Mouse (Mus musculus): ENCODE measurements around the gene Nrd1. TPM values are rescaled to one million over a fixed set of nuclear protein-coding genes. Genes with fewer than 3 reads are reported as not detected.

The Nrd1 gene
- polyA plus RNA-seq, 1 experiment from 2014 or later: 65.8 TPM

- Histone ChIP-seq H3K36me3 (peaks cover 81% of the 10 kb centered on the region), H3K9ac (no peak overlapping the region), H3K4me3 (no peak overlapping the region), H3K4me2 (no peak overlapping the region), H3K27ac (no peak overlapping the region), H3K9me3 (no peaks in the 10 kb centered on the region), H3K27me3 (no peaks in the 10 kb centered on the region), H3K4me1 (no peaks in the 10 kb centered on the region)
- WGBS: 90% methylated on average over 5 of the region's 5 CpGs
- ATAC-seq (ENCODE audit: borderline replicate concordance, extremely low read depth, low FRiP score, low TSS enrichment): no peak
Measured at GRCm38 (mm10) chr4:109065714-109066113, 65.3 kb downstream of the Nrd1 start.

- H3K27me3 ChIP-seq: no peaks in the 10 kb centered on the region
Measured at GRCm38 (mm10) chr4:109072891-109073290, 72.4 kb downstream of the Nrd1 start.

GRCm38 (mm10) chr4:109073296-109073695, 72.8 kb downstream of the Nrd1 start:
- Histone ChIP-seq H3K4me3 (no peak overlapping the region), H3K9ac (no peak overlapping the region), H3K4me2 (no peak overlapping the region), H3K27me3 (no peaks in the 10 kb centered on the region), H3K36me3 (peaks cover 35% of the 10 kb centered on the region), H3K9me3 (no peaks in the 10 kb centered on the region), H3K27ac (no peak overlapping the region), H3K4me1 (no peaks in the 10 kb centered on the region)
- 87% methylated on average over 3 of the region's 3 CpGs for WGBS
- ATAC-seq (ENCODE audit: borderline replicate concordance, extremely low read depth, low FRiP score, low TSS enrichment): no peak

More at GRCm38 (mm10) chr4:109072891-109073290, 72.4 kb downstream of the Nrd1 start:
- no peak overlapping the region for H3K4me3 ChIP-seq
- H3K4me1 ChIP-seq: no peaks in the 10 kb centered on the region
- H3K9me3 ChIP-seq: no peaks in the 10 kb centered on the region
- WGBS: 75% methylated on average over 6 of the region's 6 CpGs
- peaks cover 37% of the 10 kb centered on the region for H3K36me3 ChIP-seq
- H3K9ac ChIP-seq: no peak overlapping the region
- H3K27ac ChIP-seq: no peak overlapping the region
- ATAC-seq (ENCODE audit: borderline replicate concordance, extremely low read depth, low FRiP score, low TSS enrichment): no peak
- no peak overlapping the region for H3K4me2 ChIP-seq

- Histone ChIP-seq H3K27me3 (no peaks in the 10 kb centered on the region), H3K9ac (no peak overlapping the region), H3K9me3 (no peaks in the 10 kb centered on the region), H3K36me3 (peaks cover 18% of the 10 kb centered on the region; the same call in 1 of the 2 replicates), H3K27ac (no peak overlapping the region), H3K4me3 (no peak overlapping the region), H3K4me2 (no peak overlapping the region), H3K4me1 (peaks cover 14% of the 10 kb centered on the region)
- 75% methylated on average over 7 of the region's 7 CpGs for WGBS
- no peak for ATAC-seq (ENCODE audit: borderline replicate concordance, extremely low read depth, low FRiP score, low TSS enrichment)
Measured at GRCm38 (mm10) chr4:109078941-109079340, 78.5 kb downstream of the Nrd1 start.

- no peaks in the 10 kb centered on the region for H3K27me3 ChIP-seq
- WGBS: 47% methylated on average over 3 of the region's 3 CpGs
- no peaks in the 10 kb centered on the region for H3K9me3 ChIP-seq
- H3K4me1 ChIP-seq: peaks cover 14% of the 10 kb centered on the region
- H3K9ac ChIP-seq: no peak overlapping the region
- H3K36me3 ChIP-seq: peaks cover 18% of the 10 kb centered on the region; the same call in 1 of the 2 replicates
- H3K4me3 ChIP-seq: no peak overlapping the region
- peak overlapping the region; percentile 79 for H3K27ac ChIP-seq
- H3K4me2 ChIP-seq: no peak overlapping the region
- peak; percentile 15; the same call in 1 of the 2 replicates for ATAC-seq (ENCODE audit: borderline replicate concordance, extremely low read depth, low FRiP score, low TSS enrichment)
Measured at GRCm38 (mm10) chr4:109079676-109080075, 79.2 kb downstream of the Nrd1 start.

GRCm38 (mm10) chr4:109080118-109080517, 79.7 kb downstream of the Nrd1 start:
- 39% methylated on average over 5 of the region's 5 CpGs for WGBS
- no peak overlapping the region for H3K9ac ChIP-seq
- no peaks in the 10 kb centered on the region for H3K9me3 ChIP-seq
- H3K4me3 ChIP-seq: no peak overlapping the region
- peaks cover 14% of the 10 kb centered on the region for H3K4me1 ChIP-seq
- H3K27me3 ChIP-seq: no peaks in the 10 kb centered on the region
- peaks cover 18% of the 10 kb centered on the region; the same call in 1 of the 2 replicates for H3K36me3 ChIP-seq
- H3K4me2 ChIP-seq: no peak overlapping the region
- ATAC-seq (ENCODE audit: borderline replicate concordance, extremely low read depth, low FRiP score, low TSS enrichment): peak; percentile 89
- peak overlapping the region; percentile 79 for H3K27ac ChIP-seq

- Histone ChIP-seq H3K36me3 (no peaks in the 10 kb centered on the region), H3K27me3 (no peaks in the 10 kb centered on the region), H3K4me2 (no peak overlapping the region), H3K4me1 (peaks cover 8% of the 10 kb centered on the region), H3K9me3 (no peaks in the 10 kb centered on the region), H3K9ac (no peak overlapping the region), H3K4me3 (no peak overlapping the region), H3K27ac (no peak overlapping the region)
- no peak for ATAC-seq (ENCODE audit: borderline replicate concordance, extremely low read depth, low FRiP score, low TSS enrichment)
- 80% methylated on average over 5 of the region's 5 CpGs for WGBS
Measured at GRCm38 (mm10) chr4:109089171-109089570, 88.7 kb downstream of the Nrd1 start.

GRCm38 (mm10) chr4:109089999-109090398, 89.5 kb downstream of the Nrd1 start:
- Histone ChIP-seq H3K9me3 (no peaks in the 10 kb centered on the region), H3K9ac (no peak overlapping the region), H3K27ac (peak overlapping the region; percentile 29; the same call in 1 of the 2 replicates), H3K36me3 (no peaks in the 10 kb centered on the region), H3K4me3 (no peak overlapping the region), H3K4me2 (no peak overlapping the region), H3K27me3 (no peaks in the 10 kb centered on the region), H3K4me1 (peaks cover 8% of the 10 kb centered on the region)
- 13% methylated on average over 6 of the region's 6 CpGs for WGBS
- ATAC-seq (ENCODE audit: borderline replicate concordance, extremely low read depth, low FRiP score, low TSS enrichment): no peak; the same call in 1 of the 2 replicates

- Histone ChIP-seq H3K27ac (no peak overlapping the region), H3K4me3 (no peak overlapping the region), H3K9me3 (no peaks in the 10 kb centered on the region), H3K4me1 (peaks cover 8% of the 10 kb centered on the region), H3K4me2 (no peak overlapping the region), H3K9ac (no peak overlapping the region), H3K36me3 (no peaks in the 10 kb centered on the region), H3K27me3 (no peaks in the 10 kb centered on the region)
- no peak for ATAC-seq (ENCODE audit: borderline replicate concordance, extremely low read depth, low FRiP score, low TSS enrichment)
- WGBS: 75% methylated on average over 8 of the region's 8 CpGs
Measured at GRCm38 (mm10) chr4:109091241-109091777, 90.9 kb downstream of the Nrd1 start.

- H3K4me3 ChIP-seq: no peak overlapping the region
- H3K4me1 ChIP-seq: peaks cover 8% of the 10 kb centered on the region
- H3K36me3 ChIP-seq: no peaks in the 10 kb centered on the region
- no peak overlapping the region for H3K27ac ChIP-seq
- H3K4me2 ChIP-seq: no peak overlapping the region
- H3K27me3 ChIP-seq: no peaks in the 10 kb centered on the region
- no peaks in the 10 kb centered on the region for H3K9me3 ChIP-seq
- 87% methylated on average over 5 of the region's 5 CpGs for WGBS
- no peak overlapping the region for H3K9ac ChIP-seq
- ATAC-seq (ENCODE audit: borderline replicate concordance, extremely low read depth, low FRiP score, low TSS enrichment): no peak
Measured at GRCm38 (mm10) chr4:109092344-109092743, 91.9 kb downstream of the Nrd1 start.

- Histone ChIP-seq H3K27me3 (no peaks in the 10 kb centered on the region), H3K9me3 (no peaks in the 10 kb centered on the region), H3K27ac (no peak overlapping the region), H3K4me3 (no peak overlapping the region), H3K4me1 (peaks cover 8% of the 10 kb centered on the region), H3K9ac (no peak overlapping the region), H3K36me3 (0 out of 2 replicates have a peak, but pooled peaks cover under 1% of the 10 kb centered on the region), H3K4me2 (no peak overlapping the region)
- 0 out of 2 replicates have a peak, but pooled peaks have one; percentile 19 for ATAC-seq (ENCODE audit: borderline replicate concordance, extremely low read depth, low FRiP score, low TSS enrichment)
- 35% methylated on average over 2 of the region's 2 CpGs for WGBS
Measured at GRCm38 (mm10) chr4:109094269-109094668, 93.8 kb downstream of the Nrd1 start.

- no peak overlapping the region for H3K4me2 ChIP-seq
- H3K4me1 ChIP-seq: peaks cover 5% of the 10 kb centered on the region; the same call in 1 of the 2 replicates
- H3K4me3 ChIP-seq: no peak overlapping the region
- H3K9ac ChIP-seq: no peak overlapping the region
- H3K36me3 ChIP-seq: peaks cover 7% of the 10 kb centered on the region; the same call in 1 of the 2 replicates
- 93% methylated on average over 3 of the region's 3 CpGs for WGBS
- ATAC-seq (ENCODE audit: borderline replicate concordance, extremely low read depth, low FRiP score, low TSS enrichment): no peak
- no peak overlapping the region for H3K27ac ChIP-seq
- no peaks in the 10 kb centered on the region for H3K27me3 ChIP-seq
- no peaks in the 10 kb centered on the region for H3K9me3 ChIP-seq
Measured at GRCm38 (mm10) chr4:109098861-109099260, 98.4 kb downstream of the Nrd1 start.
